Mouse (Mus musculus): Measurements from ENCODE around the gene Gfra4. TPM values are rescaled to one million over a fixed set of nuclear protein-coding genes. Genes with fewer than 3 reads are reported as not detected.

The Gfra4 gene
- total and polyA plus RNA-seq, 2 experiments = 0.17 TPM; not detected in 1

DNA sequence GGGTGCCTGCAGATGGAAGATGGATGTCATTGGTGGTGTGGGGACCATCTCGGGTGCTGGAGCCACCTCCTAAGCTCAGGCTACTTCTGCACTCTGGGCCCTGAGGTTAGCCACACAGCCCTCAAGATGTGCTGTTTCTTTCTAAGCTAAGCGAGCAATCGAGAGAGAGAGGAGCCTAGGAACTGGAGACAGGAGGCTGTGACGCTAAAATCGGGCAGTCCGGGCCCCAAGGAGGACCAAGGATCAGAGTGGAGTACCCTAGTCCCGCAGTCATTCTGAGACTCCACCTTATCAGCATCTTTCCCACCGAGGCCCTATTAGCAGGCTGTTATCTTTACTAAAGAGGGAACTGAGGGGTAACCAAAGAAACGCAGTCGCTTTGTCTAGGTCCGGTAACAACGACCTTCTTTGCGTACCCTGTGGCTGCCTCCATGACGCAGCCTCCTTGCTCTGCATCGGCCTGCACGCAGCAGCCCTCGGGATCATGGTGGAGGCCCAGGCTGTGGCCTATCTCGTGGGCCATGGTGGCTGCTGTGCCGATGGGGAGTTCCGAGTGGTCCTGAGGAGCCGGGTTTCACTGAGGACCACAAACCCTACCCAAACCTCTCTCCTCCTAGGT lies 11.9 kb upstream of the Gfra4 start:
- no peak overlapping the region for H3K27ac ChIP-seq (replicated peaks; ENCODE audit: insufficient read depth, low read depth, low read length)
- H3K4me3 ChIP-seq (ENCODE audit: insufficient read depth, low read depth, low read length) = no peak overlapping the region
- H3K9ac ChIP-seq (ENCODE audit: low read depth, low read length) = no peak overlapping the region
- no peak for DNase-seq (ENCODE audit: extremely low read depth, low read depth, low spot score)
- TF ChIP-seq POLR2A (IDR thresholded peaks at IDR 0.05; ENCODE audit: extremely low read depth, insufficient read depth, low read length) (no peak), CTCF (IDR thresholded peaks at IDR 0.05; ENCODE audit: low read depth, low read length) (no peak)
- H3K79me2 ChIP-seq (ENCODE audit: control insufficient read depth, insufficient read depth, low read length) = no peaks in the 10 kb centered on the region
- no peaks in the 10 kb centered on the region for H3K36me3 ChIP-seq (ENCODE audit: control insufficient read depth, insufficient read depth, low read length)
- H3K4me1 ChIP-seq (ENCODE audit: control insufficient read depth, insufficient read depth, low read length) = no peaks in the 10 kb centered on the region
- peaks cover 10% of the 10 kb centered on the region for H3K27me3 ChIP-seq (ENCODE audit: control insufficient read depth, insufficient read depth, low read length)
- WGBS = 11% methylated on average over 21 of the region's 21 CpGs

DNA sequence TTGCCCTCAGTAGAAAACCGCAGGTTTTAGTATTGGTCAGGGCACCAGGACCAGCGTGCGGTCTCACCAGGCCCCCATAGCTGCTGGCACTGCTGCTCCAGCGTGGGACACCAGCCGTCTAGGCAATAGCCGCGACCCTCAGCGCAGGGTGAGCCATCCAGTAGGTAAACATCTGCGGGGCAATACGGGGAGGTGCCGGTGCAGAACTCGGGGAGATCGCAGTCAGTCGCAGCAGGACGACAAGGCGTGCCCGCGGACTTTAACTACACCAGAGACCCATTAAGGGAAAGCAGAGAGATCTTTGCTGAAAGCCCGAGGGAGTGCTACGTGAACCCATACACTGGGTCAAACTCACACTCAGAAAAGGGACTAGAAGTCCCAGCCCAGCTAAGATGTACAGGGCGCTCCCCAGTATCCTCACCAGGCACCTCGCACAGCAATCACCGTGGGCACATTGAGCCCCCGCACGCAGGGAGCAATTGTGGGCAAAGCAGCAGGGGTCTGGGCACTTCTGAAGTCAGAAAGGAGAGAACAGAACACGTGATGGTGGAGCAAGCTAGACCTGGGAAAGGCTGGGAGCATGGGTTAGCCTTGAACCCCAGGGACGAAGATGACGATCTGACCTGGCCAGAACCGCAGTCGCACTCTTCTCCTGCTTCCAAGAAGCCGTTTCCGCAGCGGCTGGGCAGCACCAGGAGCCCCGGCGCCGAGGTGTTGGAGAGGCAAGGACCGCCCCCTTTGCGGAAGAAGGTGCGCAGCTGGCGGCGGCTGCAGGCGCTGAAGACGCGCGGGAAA lies 11.2 kb upstream of the Gfra4 start:
- Histone ChIP-seq H3K27ac (replicated peaks; ENCODE audit: insufficient read depth, low read depth, low read length) (no peak overlapping the region), H3K27me3 (ENCODE audit: control insufficient read depth, insufficient read depth, low read length) (peaks cover 10% of the 10 kb centered on the region), H3K9ac (ENCODE audit: low read depth, low read length) (no peak overlapping the region), H3K36me3 (ENCODE audit: control insufficient read depth, insufficient read depth, low read length) (no peaks in the 10 kb centered on the region), H3K4me1 (ENCODE audit: control insufficient read depth, insufficient read depth, low read length) (no peaks in the 10 kb centered on the region), H3K79me2 (ENCODE audit: control insufficient read depth, insufficient read depth, low read length) (no peaks in the 10 kb centered on the region), H3K4me3 (ENCODE audit: insufficient read depth, low read depth, low read length) (no peak overlapping the region)
- TF ChIP-seq POLR2A (IDR thresholded peaks at IDR 0.05; ENCODE audit: extremely low read depth, insufficient read depth, low read length) = no peak
- TF ChIP-seq CTCF (IDR thresholded peaks at IDR 0.05; ENCODE audit: low read depth, low read length) = no peak
- no peak for DNase-seq (ENCODE audit: extremely low read depth, low read depth, low spot score)
- WGBS = 6% methylated on average over 45 of the region's 45 CpGs

DNA sequence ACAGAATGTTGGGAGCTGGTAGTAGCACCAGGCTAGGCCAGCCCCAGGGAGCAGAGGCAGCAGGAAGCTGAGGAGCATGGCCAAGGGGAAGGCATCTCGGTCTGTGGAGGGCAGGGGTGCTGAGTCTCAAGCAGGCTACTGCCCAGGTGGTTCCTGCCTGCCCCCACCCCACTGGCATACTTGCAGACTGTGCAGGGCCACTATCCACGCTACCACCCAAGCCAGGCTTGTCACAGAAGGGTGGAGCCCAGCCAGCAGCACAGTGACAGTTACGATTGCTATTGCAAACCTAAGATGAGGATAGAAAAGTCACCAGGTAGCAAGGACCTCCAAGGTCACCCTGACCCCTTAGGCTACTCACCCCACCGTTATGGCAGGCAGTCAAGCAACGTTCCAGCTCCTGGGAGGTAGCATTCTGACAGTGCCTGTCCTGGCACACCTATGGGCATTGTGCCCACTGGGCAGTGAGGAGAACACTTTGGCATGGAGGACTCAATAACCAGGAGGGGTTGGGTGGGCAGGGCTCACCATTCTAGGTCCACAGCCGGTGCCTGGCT lies 10.1 kb upstream of the Gfra4 start:
- no peaks in the 10 kb centered on the region for H3K4me1 ChIP-seq (ENCODE audit: control insufficient read depth, insufficient read depth, low read length)
- DNase-seq (ENCODE audit: extremely low read depth, low read depth, low spot score) = no peak
- TF ChIP-seq CTCF (IDR thresholded peaks at IDR 0.05; ENCODE audit: low read depth, low read length) (no peak), POLR2A (IDR thresholded peaks at IDR 0.05; ENCODE audit: extremely low read depth, insufficient read depth, low read length) (no peak)
- 77% methylated on average over 6 of the region's 6 CpGs for WGBS
- peaks cover 10% of the 10 kb centered on the region for H3K27me3 ChIP-seq (ENCODE audit: control insufficient read depth, insufficient read depth, low read length)
- H3K79me2 ChIP-seq (ENCODE audit: control insufficient read depth, insufficient read depth, low read length) = no peaks in the 10 kb centered on the region
- H3K4me3 ChIP-seq (ENCODE audit: insufficient read depth, low read depth, low read length) = no peak overlapping the region
- H3K36me3 ChIP-seq (ENCODE audit: control insufficient read depth, insufficient read depth, low read length) = no peaks in the 10 kb centered on the region
- no peak overlapping the region for H3K27ac ChIP-seq (replicated peaks; ENCODE audit: insufficient read depth, low read depth, low read length)
- no peak overlapping the region for H3K9ac ChIP-seq (ENCODE audit: low read depth, low read length)

DNA sequence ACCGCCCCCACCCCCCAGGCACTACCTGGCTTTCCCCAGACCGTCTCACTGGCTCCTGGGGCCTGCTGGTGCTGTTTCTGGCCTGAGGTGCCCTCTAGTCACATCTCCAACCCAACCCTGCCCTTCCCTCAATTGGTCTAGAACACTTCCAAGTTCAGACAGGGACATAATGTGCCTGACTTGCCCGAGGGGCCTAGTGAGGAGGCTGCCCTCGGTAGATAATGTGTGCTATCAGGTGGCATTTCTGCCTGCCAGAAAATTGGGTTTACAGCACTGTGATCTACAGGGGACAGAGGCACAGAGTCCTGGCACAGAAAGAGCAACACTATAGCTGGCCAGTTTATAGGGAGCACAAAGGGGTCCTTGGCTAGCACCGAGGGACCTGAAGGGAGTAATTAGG lies 9.2 kb upstream of the Gfra4 start:
- H3K27ac ChIP-seq (replicated peaks; ENCODE audit: insufficient read depth, low read depth, low read length) = no peak overlapping the region
- H3K4me1 ChIP-seq (ENCODE audit: control insufficient read depth, insufficient read depth, low read length) = no peaks in the 10 kb centered on the region
- H3K9ac ChIP-seq (ENCODE audit: low read depth, low read length) = no peak overlapping the region
- no peak for DNase-seq (ENCODE audit: extremely low read depth, low read depth, low spot score)
- no peaks in the 10 kb centered on the region for H3K36me3 ChIP-seq (ENCODE audit: control insufficient read depth, insufficient read depth, low read length)
- H3K79me2 ChIP-seq (ENCODE audit: control insufficient read depth, insufficient read depth, low read length) = no peaks in the 10 kb centered on the region
- WGBS = 79% methylated on average over 5 of the region's 5 CpGs
- H3K4me3 ChIP-seq (ENCODE audit: insufficient read depth, low read depth, low read length) = no peak overlapping the region
- TF ChIP-seq POLR2A (IDR thresholded peaks at IDR 0.05; ENCODE audit: extremely low read depth, insufficient read depth, low read length) = no peak
- no peak for TF ChIP-seq CTCF (IDR thresholded peaks at IDR 0.05; ENCODE audit: low read depth, low read length)
- H3K27me3 ChIP-seq (ENCODE audit: control insufficient read depth, insufficient read depth, low read length) = peaks cover 10% of the 10 kb centered on the region

DNA sequence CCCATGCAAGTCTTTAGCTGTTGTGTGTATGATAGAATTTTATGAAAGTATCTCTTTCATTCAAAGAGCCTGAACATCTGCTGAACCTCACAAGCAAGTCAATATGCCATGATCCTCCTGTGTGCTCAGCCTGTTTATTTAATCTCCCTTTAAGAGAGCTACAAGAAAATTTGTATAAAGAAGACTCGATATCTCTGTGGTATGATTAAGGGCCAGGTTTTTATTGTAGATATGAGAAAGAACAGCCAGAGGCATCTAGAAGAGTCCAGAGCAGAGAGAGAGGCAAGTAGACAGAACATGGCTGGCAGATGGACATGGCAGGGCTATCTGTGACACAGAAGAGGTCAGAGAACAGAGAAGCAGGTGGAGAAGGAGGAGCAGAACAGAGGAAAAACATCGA lies 3.1 kb upstream of the Gfra4 start:
- DNase-seq (ENCODE audit: extremely low read depth, low read depth, low spot score) = no peak
- Histone ChIP-seq H3K27ac (replicated peaks; ENCODE audit: insufficient read depth, low read depth, low read length) (no peak overlapping the region), H3K4me3 (ENCODE audit: insufficient read depth, low read depth, low read length) (no peak overlapping the region), H3K27me3 (ENCODE audit: control insufficient read depth, insufficient read depth, low read length) (peaks cover 7% of the 10 kb centered on the region), H3K9ac (ENCODE audit: low read depth, low read length) (no peak overlapping the region), H3K4me1 (ENCODE audit: control insufficient read depth, insufficient read depth, low read length) (peaks cover 3% of the 10 kb centered on the region; the same call in 1 of the 2 replicates), H3K36me3 (ENCODE audit: control insufficient read depth, insufficient read depth, low read length) (no peaks in the 10 kb centered on the region), H3K79me2 (ENCODE audit: control insufficient read depth, insufficient read depth, low read length) (no peaks in the 10 kb centered on the region)
- WGBS = 81% methylated on average over 2 of the region's 2 CpGs
- TF ChIP-seq POLR2A (IDR thresholded peaks at IDR 0.05; ENCODE audit: extremely low read depth, insufficient read depth, low read length) = no peak
- TF ChIP-seq CTCF (IDR thresholded peaks at IDR 0.05; ENCODE audit: low read depth, low read length) = no peak
